In genomic region chr17:61217198-61217722, GRCm38 (mm10) we compare ENCODE assay signal across 25 mouse cellular contexts.
A peak's percentile ranks its signal among the peaks of the same experiment; 100 is the strongest.
DNase-seq lines count a peak whose midpoint lies in the region; ATAC-seq lines count a peak whose summit lies in the region.
"Had no signal": no experiment of that assay in that cellular context is flagged by ENCODE, and none has a peak within 500 bp of the region (broad histone marks: within the 10 kb centered on the region; RNA-seq: fewer than 3 reads in every experiment).

No protein-coding gene starts in this region.

- H3K9me3 ChIP-seq in midbrain, embryonic 14.5 days (ENCODE audit: control insufficient read depth, low read length), result no peaks in the 10 kb centered on the region
- no peaks in the 10 kb centered on the region for H3K9me3 ChIP-seq in midbrain, embryonic 10.5 days (replicated peaks)
- H3K9me3 ChIP-seq in hindbrain, embryonic 16.5 days (ENCODE audit: control insufficient read depth, low read length), result no peaks in the 10 kb centered on the region
- H3K9me3 ChIP-seq: forebrain, embryonic 10.5 days; intestine, embryonic 15.5 days; midbrain, embryonic 15.5 days; stomach, embryonic 15.5 days had no signal

- ATAC-seq in midbrain, embryonic 14.5 days (ENCODE audit: low FRiP score, low TSS enrichment), result no peak
- ATAC-seq in hindbrain, embryonic 16.5 days, result peak; percentile 37; the same call in 1 of the 2 replicates
- ATAC-seq: intestine, embryonic 15.5 days; midbrain, embryonic 15.5 days had no signal

- no peak overlapping the region for H3K4me3 ChIP-seq in midbrain, embryonic 14.5 days (replicated peaks; ENCODE audit: low read depth, low read length)
- H3K4me3 ChIP-seq in midbrain, embryonic 10.5 days, result no peak overlapping the region
- H3K4me3 ChIP-seq in hindbrain, embryonic 16.5 days (ENCODE audit: low read length), result no peak overlapping the region
- H3K4me3 ChIP-seq: forebrain, embryonic 10.5 days; heart, adult 2 months; intestine, embryonic 15.5 days; left cerebral cortex, adult 2 months; midbrain, embryonic 15.5 days; stomach, embryonic 15.5 days had no signal

- no peak overlapping the region for H3K4me2 ChIP-seq in midbrain, embryonic 14.5 days (ENCODE audit: low read length)
- no peak overlapping the region for H3K4me2 ChIP-seq in hindbrain, embryonic 16.5 days (ENCODE audit: low read length)
- H3K4me2 ChIP-seq: intestine, embryonic 15.5 days; liver, embryonic 11.5 days; midbrain, embryonic 15.5 days; stomach, embryonic 15.5 days had no signal

- no peak overlapping the region for H3K27ac ChIP-seq in midbrain, embryonic 14.5 days (replicated peaks; ENCODE audit: low read depth, low read length)
- H3K27ac ChIP-seq in midbrain, embryonic 10.5 days (replicated peaks), result no peak overlapping the region
- no peak overlapping the region for H3K27ac ChIP-seq in hindbrain, embryonic 16.5 days (ENCODE audit: low read depth, low read length)
- H3K27ac ChIP-seq: forebrain, embryonic 10.5 days; heart, adult 2 months; intestine, embryonic 15.5 days; left cerebral cortex, adult 2 months; midbrain, embryonic 15.5 days; stomach, embryonic 15.5 days had no signal

- no peaks in the 10 kb centered on the region for H3K36me3 ChIP-seq in midbrain, embryonic 14.5 days (ENCODE audit: control insufficient read depth, insufficient read depth, low read length)
- H3K36me3 ChIP-seq in midbrain, embryonic 10.5 days, result no peaks in the 10 kb centered on the region
- H3K36me3 ChIP-seq in hindbrain, embryonic 16.5 days (ENCODE audit: control insufficient read depth, insufficient read depth, low read length), result no peaks in the 10 kb centered on the region
- H3K36me3 ChIP-seq: forebrain, embryonic 10.5 days; intestine, embryonic 15.5 days; midbrain, embryonic 15.5 days; stomach, embryonic 15.5 days had no signal

- DNase-seq in midbrain, embryonic 14.5 days, result peak; percentile 1
- no peak for DNase-seq in midbrain, embryonic 10.5 days (ENCODE audit: low spot score)
- DNase-seq in forelimb bud, embryonic 11.5 days (ENCODE audit: low read depth, low spot score), result peak; percentile 7
- DNase-seq in heart, adult 11 months, result no peak
- DNase-seq in urinary bladder, adult 18-20 months (ENCODE audit: low spot score in 2 of 2), result no peak
- DNase-seq in left cerebral cortex, postnatal 10 days (ENCODE audit: extremely low spot score in 1 of 2, low spot score in 2 of 2), result no peak
- DNase-seq: adrenal gland, adult 2 months; cerebellum, adult 9-10 months; gastrocnemius, postnatal 10 days; heart, adult 2 months; heart, postnatal 36 days; kidney, adult 9 months; kidney, postnatal 36 days; layer of hippocampus, adult 9-11 months; lung, adult 18-20 months; lung, postnatal 4 days; right cerebral cortex, postnatal 25 days; thymus, adult 2 months had no signal

- 86% methylated on average over 7 of the region's 7 CpGs for WGBS in midbrain, embryonic 14.5 days
- WGBS in midbrain, embryonic 10.5 days, result 90% methylated on average over 7 of the region's 7 CpGs
- WGBS in hindbrain, embryonic 16.5 days, result 57% methylated on average over 7 of the region's 7 CpGs

- no peaks in the 10 kb centered on the region for H3K4me1 ChIP-seq in midbrain, embryonic 14.5 days (ENCODE audit: control insufficient read depth, insufficient read depth, low read length)
- H3K4me1 ChIP-seq in midbrain, embryonic 10.5 days, result no peaks in the 10 kb centered on the region
- no peaks in the 10 kb centered on the region for H3K4me1 ChIP-seq in hindbrain, embryonic 16.5 days (ENCODE audit: control insufficient read depth, insufficient read depth, low read depth, low read length)
- H3K4me1 ChIP-seq: forebrain, embryonic 10.5 days; intestine, embryonic 15.5 days; midbrain, embryonic 15.5 days; stomach, embryonic 15.5 days had no signal

- intact Hi-C loops in left cerebral cortex, postnatal 10 days (cut with DNase I), result no loop called here

- H3K9ac ChIP-seq in midbrain, embryonic 14.5 days (replicated peaks; ENCODE audit: low read length), result no peak overlapping the region
- H3K9ac ChIP-seq in hindbrain, embryonic 16.5 days (ENCODE audit: low read depth, low read length), result no peak overlapping the region
- H3K9ac ChIP-seq: intestine, embryonic 15.5 days; midbrain, embryonic 15.5 days; stomach, embryonic 15.5 days had no signal

- no peaks in the 10 kb centered on the region for H3K27me3 ChIP-seq in midbrain, embryonic 14.5 days (ENCODE audit: control insufficient read depth, insufficient read depth, low read length)
- H3K27me3 ChIP-seq in midbrain, embryonic 10.5 days (ENCODE audit: low read depth, poor library complexity, severe bottlenecking), result no peaks in the 10 kb centered on the region
- H3K27me3 ChIP-seq in hindbrain, embryonic 16.5 days (replicated peaks; ENCODE audit: control insufficient read depth, insufficient read depth, low read length), result no peaks in the 10 kb centered on the region
- H3K27me3 ChIP-seq: intestine, embryonic 15.5 days; midbrain, embryonic 15.5 days; stomach, embryonic 15.5 days had no signal

Comparison
In these comparisons a context has a peak if more than half of its experiments do, and no peak if none do; other contexts are left out.
1. DNase-seq: peak in midbrain, embryonic 14.5 days (single experiment) and forelimb bud, embryonic 11.5 days (single experiment); none in midbrain, embryonic 10.5 days (single experiment), heart, adult 11 months (single experiment), urinary bladder, adult 18-20 months (0 of 2) and left cerebral cortex, postnatal 10 days (0 of 2).